Mouse (Mus musculus): Measurements from ENCODE around the gene 6430550D23Rik.

DNA sequence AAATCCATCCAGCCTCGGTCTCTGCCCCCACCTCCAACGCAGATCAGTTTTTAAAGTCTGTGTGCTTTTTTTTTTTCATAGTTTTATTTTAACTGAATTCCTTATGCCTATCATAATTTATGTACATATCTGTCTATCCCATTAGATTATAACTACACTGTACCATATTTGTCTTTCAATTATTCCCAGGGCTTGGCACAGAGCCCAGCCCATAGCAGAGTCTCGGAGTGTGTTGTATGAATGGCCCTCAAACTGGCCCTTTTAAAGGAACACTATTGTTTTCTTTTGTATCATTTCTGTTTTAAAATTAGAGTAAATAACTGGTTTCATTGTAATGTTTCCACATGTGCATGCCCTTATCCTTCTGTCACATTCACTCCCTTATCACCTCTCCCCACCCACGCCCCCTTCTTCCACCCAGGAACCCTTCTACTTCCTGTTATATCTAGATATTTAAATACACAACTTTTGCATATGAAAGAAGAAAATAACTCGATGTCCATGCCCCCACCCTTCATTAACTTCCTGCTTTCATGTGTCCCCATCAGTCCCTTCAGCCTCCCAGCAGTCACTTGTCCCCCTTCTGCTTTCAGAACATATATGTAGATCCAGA is 60.3 kb downstream of the 6430550D23Rik start:
- TF ChIP-seq POLR2A (IDR thresholded peaks at IDR 0.05; ENCODE audit: insufficient read depth, low read length) (no peak), CTCF (IDR thresholded peaks at IDR 0.05; ENCODE audit: low read depth, low read length) (no peak), EP300 (IDR thresholded peaks at IDR 0.05; ENCODE audit: insufficient read depth, low read depth, low read length) (no peak)

All from ES-Bruce4 (cell line).